Mouse (Mus musculus) embryonic fibroblast, embryonic 13.5 days (primary cell): Measurements from ENCODE around the gene Acod1.

Experiments
- CTCF ChIP-seq: IDR thresholded peaks from 2 replicates; pipeline ENCODE4 v1.5.1; 2011; ENCODE audit warnings: mild to moderate bottlenecking, control low read depth, low read length, moderate library complexity, borderline replicate concordance; ENCODE audit not compliant: insufficient read depth
- POLR2A ChIP-seq: IDR thresholded peaks from 2 replicates; pipeline ENCODE4 v1.6.1; 2011; ENCODE audit warnings: low read depth, mild to moderate bottlenecking, control low read depth, low read length, moderate library complexity

- TF ChIP-seq POLR2A (no peak), CTCF (peak; percentile 99)
These were observed 4.5 kb downstream of the Acod1 start for GRCm38 (mm10) chr14:103051159-103051769.
